Mouse (Mus musculus): ENCODE measurements around the gene Mosmo. TPM values are rescaled to one million over a fixed set of nuclear protein-coding genes. Genes with fewer than 3 reads are reported as not detected.
A peak's percentile ranks its signal among the peaks of the same experiment; 100 is the strongest.

The Mosmo gene
- polyA plus RNA-seq, 1 experiment from 2014 or later: 10.4 TPM

DNA sequence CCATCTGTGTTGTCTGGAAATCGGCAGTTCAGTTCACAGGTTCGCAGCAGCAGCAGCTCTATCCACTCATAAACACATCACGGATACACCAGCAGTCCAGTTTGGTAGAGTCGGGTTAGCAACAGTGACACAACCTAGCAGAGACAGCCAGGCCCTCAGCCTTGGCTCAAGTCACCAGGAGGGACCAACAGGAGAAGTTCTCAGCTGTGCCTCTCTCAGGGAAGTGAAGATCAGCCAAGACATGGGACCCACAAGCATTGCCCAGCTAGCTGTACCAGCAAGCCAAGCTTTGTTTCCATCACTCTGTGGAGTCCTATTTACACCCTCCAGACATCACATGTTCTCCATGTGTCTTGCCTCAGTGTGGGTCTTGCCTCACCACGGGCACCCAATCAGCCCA lies 69.4 kb downstream of the Mosmo start:
- no peak for DNase-seq (ENCODE audit: low spot score)
- Histone ChIP-seq H3K27me3 (ENCODE audit: insufficient read depth, poor library complexity, severe bottlenecking) (no peaks in the 10 kb centered on the region), H3K4me3 (no peak overlapping the region), H3K36me3 (no peaks in the 10 kb centered on the region), H3K9me3 (no peaks in the 10 kb centered on the region), H3K4me1 (replicated peaks) (no peaks in the 10 kb centered on the region), H3K27ac (no peak overlapping the region)
- WGBS: 89% methylated on average over 5 of the region's 5 CpGs

DNA sequence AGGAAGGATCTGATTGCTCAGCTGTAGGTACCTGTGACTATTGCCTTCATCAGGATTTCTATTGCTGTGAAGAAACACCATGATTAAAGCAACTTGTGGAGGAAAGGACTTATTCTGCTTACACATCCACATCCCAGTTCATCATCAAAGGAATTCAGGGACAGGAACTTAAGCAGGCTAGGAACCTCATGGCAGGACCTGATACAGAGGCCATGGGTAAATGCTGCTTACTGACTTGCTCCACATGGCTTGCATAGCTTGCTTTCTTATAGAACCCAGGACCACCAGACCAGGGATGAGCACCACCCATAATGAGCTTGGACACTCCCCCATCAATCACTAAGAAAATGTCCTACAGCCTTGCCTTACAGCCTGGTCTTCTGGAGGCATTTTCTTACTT lies 71.1 kb downstream of the Mosmo start:
- DNase-seq (ENCODE audit: low spot score): no peak
- Histone ChIP-seq H3K4me1 (replicated peaks) (no peaks in the 10 kb centered on the region), H3K4me3 (no peak overlapping the region), H3K9me3 (no peaks in the 10 kb centered on the region), H3K36me3 (no peaks in the 10 kb centered on the region), H3K27me3 (ENCODE audit: insufficient read depth, poor library complexity, severe bottlenecking) (no peaks in the 10 kb centered on the region), H3K27ac (no peak overlapping the region)

DNA sequence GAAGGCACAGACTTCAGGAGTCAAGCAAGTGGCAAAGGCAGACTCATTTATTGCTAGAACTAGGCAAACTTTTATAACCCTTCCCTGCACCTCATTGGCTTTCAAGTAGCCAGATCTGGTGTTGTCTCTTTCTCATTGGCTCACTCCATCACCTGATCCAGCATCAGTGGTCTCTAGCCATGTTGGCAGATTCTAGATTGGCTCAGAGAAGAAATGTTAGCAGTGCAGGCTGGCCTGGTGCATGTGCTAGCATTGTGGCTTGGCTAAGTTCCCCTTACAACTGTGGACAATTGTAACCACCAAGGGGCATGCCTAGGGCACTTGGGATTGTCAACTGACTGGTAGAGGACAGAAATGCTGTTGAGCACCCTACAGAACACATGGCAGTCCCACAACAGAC lies 73.9 kb downstream of the Mosmo start:
- Histone ChIP-seq H3K36me3 (no peaks in the 10 kb centered on the region), H3K4me1 (replicated peaks) (no peaks in the 10 kb centered on the region), H3K27me3 (ENCODE audit: insufficient read depth, poor library complexity, severe bottlenecking) (no peaks in the 10 kb centered on the region), H3K4me3 (no peak overlapping the region), H3K27ac (no peak overlapping the region), H3K9me3 (no peaks in the 10 kb centered on the region)
- DNase-seq (ENCODE audit: low spot score): no peak

DNA sequence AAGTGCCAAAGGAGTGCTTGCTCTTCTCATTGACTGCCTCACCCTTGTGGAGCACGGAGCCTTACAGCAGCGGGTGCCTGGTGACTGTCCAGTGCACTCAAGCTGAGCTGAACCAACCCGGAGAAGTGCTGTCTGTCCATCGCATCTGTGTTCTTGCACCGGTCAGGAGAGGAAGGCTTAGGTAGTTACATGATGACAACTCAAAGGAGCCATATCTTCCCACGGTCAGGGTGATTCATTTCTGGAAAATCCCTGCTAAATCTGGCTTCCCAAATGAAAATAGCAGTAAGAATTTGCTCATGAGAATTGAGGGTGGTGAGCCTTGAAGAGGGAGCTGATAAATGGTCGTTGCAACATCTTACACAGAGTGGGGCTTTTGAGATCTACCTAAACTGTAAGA lies 74.5 kb downstream of the Mosmo start:
- no peak for DNase-seq (ENCODE audit: low spot score)
- 89% methylated on average over 7 of the region's 7 CpGs for WGBS
- no peaks in the 10 kb centered on the region for H3K9me3 ChIP-seq
- H3K4me3 ChIP-seq: no peak overlapping the region
- no peaks in the 10 kb centered on the region for H3K27me3 ChIP-seq (ENCODE audit: insufficient read depth, poor library complexity, severe bottlenecking)
- H3K36me3 ChIP-seq: no peaks in the 10 kb centered on the region
- no peaks in the 10 kb centered on the region for H3K4me1 ChIP-seq (replicated peaks)
- no peak overlapping the region for H3K27ac ChIP-seq

DNA sequence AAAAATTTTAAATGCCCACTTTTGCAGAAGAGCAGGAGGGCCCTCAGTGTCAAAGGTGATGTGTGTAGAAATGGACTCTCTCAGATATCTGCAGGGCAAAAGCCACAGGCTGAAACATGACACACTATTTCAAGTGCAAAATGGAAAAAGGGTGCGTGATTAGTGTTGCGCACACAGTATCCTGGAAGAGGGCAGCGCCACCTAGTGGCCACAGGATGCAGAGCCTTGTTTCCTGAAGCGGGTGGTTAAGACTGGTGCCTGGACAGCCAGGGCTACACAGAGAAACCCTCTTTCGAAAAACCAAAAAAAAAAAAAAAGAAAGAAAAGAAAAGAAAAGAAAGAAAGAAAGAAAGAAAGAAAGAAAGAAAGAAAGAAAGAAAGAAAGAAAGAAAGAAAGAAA lies 77.3 kb downstream of the Mosmo start:
- WGBS: 13% methylated on average over 5 of the region's 5 CpGs
- peak; percentile 84 for DNase-seq (ENCODE audit: low spot score)
- H3K9me3 ChIP-seq: no peaks in the 10 kb centered on the region

DNA sequence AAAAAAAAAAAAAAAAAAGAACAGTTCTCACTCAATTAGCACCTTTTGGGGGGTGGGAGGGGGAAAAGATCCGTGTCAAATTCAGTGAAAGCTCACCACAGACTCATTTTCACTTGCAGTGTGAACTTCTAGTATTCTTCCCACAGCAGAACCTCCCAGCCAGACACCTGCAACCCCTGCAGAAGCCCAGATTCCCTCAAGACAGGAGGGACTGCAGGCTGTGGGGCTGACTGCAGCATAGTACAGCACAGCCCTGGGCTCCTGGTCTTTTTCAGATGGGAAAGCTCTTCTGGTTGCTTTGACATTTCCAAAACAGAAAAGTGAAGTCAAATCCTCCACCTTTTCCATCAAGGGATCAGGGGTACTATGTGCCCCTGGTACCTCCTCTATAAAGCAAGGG lies 90.0 kb downstream of the Mosmo start:
- Histone ChIP-seq H3K36me3 (no peaks in the 10 kb centered on the region), H3K4me1 (replicated peaks) (peaks cover 12% of the 10 kb centered on the region), H3K4me3 (no peak overlapping the region), H3K27ac (peak overlapping the region; percentile 62; the same call in 1 of the 2 replicates), H3K27me3 (ENCODE audit: insufficient read depth, poor library complexity, severe bottlenecking) (no peaks in the 10 kb centered on the region), H3K9me3 (no peaks in the 10 kb centered on the region)
- no peak for DNase-seq (ENCODE audit: low spot score)
- WGBS: 6% methylated on average over 1 of the region's 1 CpGs

More for the DNA sequence above, 77.3 kb downstream of the Mosmo start:
- Histone ChIP-seq H3K4me3 (no peak overlapping the region), H3K27ac (no peak overlapping the region), H3K27me3 (ENCODE audit: insufficient read depth, poor library complexity, severe bottlenecking) (no peaks in the 10 kb centered on the region), H3K36me3 (no peaks in the 10 kb centered on the region), H3K4me1 (replicated peaks) (no peaks in the 10 kb centered on the region)

DNA sequence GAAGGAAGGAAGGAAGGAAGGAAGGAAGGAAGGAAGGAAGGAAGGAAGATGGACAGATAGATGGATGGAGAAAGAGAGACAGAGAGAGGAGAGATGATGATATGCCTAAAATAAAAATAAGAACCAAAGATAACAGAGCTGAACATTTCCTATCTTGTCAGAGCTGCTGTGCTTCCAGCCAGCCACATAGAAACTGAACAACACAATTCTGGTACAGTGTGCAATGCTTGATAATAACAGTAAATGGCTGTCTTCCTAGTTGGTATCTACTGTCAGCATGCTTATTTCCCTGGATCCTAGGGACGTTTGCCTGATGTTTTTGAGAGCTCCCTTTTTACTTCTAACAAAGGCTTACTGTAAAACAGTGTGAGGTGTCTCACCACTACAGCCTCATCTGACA lies 94.0 kb downstream of the Mosmo start:
- WGBS: 65% methylated on average over 1 of the region's 1 CpGs
- Histone ChIP-seq H3K27me3 (ENCODE audit: insufficient read depth, poor library complexity, severe bottlenecking) (no peaks in the 10 kb centered on the region), H3K4me1 (replicated peaks) (peaks cover 12% of the 10 kb centered on the region), H3K27ac (no peak overlapping the region), H3K4me3 (no peak overlapping the region), H3K36me3 (no peaks in the 10 kb centered on the region), H3K9me3 (no peaks in the 10 kb centered on the region)
- no peak for DNase-seq (ENCODE audit: low spot score)

DNA sequence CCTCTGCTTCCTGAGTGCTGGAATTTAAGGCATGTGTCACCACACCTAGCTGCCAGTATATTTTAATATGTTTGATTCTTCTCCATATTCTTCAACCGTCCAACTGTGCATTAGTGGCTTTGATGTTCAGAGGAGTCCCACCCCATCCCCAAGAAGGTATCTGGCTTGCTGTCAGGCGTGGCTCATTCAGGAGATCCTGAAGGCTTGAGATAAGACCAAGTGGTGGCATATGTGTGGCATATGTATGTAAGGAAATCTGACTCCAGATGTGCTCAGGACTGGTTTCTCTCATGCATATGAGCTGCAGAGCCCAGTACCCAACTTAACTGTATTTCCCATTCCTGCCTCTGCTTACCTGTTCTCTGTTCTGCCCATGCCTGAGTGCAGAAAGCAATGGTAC lies 100.6 kb downstream of the Mosmo start:
- no peaks in the 10 kb centered on the region for H3K9me3 ChIP-seq
- no peaks in the 10 kb centered on the region for H3K27me3 ChIP-seq (ENCODE audit: insufficient read depth, poor library complexity, severe bottlenecking)
- no peak for DNase-seq (ENCODE audit: low spot score)
- WGBS: 75% methylated on average over 2 of the region's 2 CpGs
- H3K27ac ChIP-seq: no peak overlapping the region
- no peak overlapping the region for H3K4me3 ChIP-seq
- no peaks in the 10 kb centered on the region for H3K4me1 ChIP-seq (replicated peaks)
- no peaks in the 10 kb centered on the region for H3K36me3 ChIP-seq

Other genes with a start within 250 kb of the Mosmo start
- gene Uqcrc2, start 42.4 kb upstream of the Mosmo start, polyA plus RNA-seq (2016; fragmentation: Nextera tagmentation; extraction: Ambion mirVana): 165 and 174 TPM in 2 replicates
- gene Pdzd9, start 7.3 kb upstream of the Mosmo start, polyA plus RNA-seq (2016; fragmentation: Nextera tagmentation; extraction: Ambion mirVana): 0.35 and 0.40 TPM in 2 replicates
- 0.49 and 1.3 TPM in 2 replicates for gene Vwa3a, start 61.7 kb downstream of the Mosmo start, polyA plus RNA-seq (2016; fragmentation: Nextera tagmentation; extraction: Ambion mirVana)
- gene Gm5737, start 134.7 kb downstream of the Mosmo start, polyA plus RNA-seq (2016; fragmentation: Nextera tagmentation; extraction: Ambion mirVana): not detected in 2 replicates
- 26.9 and 30.1 TPM in 2 replicates for gene Eef2k, start 165.2 kb downstream of the Mosmo start, polyA plus RNA-seq (2016; fragmentation: Nextera tagmentation; extraction: Ambion mirVana)
- gene Polr3e, start 240.1 kb downstream of the Mosmo start, polyA plus RNA-seq (2016; fragmentation: Nextera tagmentation; extraction: Ambion mirVana): 31.2 and 41.0 TPM in 2 replicates